ENCODE assay signal across 9 mouse cellular contexts in the genomic region with DNA sequence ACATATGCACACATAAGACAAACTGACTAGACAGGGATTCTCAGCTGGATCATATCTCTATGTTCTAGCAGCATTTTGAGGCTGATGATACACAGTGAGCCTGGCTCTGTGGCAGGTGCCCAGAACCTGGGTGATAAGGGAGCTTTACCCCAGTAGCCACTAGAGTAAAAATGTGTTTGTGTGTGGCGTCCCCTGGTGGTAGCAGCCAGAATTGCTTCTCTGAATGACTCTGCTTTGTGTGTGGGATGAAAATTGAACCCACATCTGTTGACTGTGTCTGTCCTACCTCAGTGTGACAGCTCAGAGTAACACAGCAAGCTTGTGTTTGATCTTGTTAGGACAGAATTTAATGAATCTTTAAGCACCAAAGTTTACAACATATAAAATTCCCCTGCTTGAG. TPM values are rescaled to one million over a fixed set of nuclear protein-coding genes. Genes with fewer than 3 reads are reported as not detected.
A peak's percentile ranks its signal among the peaks of the same experiment; 100 is the strongest.
DNase-seq lines count a peak whose midpoint lies in the region.
"Not testable (repeated sequence)": the region's sequence is repeated elsewhere in the genome, so short reads cannot be mapped to it uniquely, and the experiment has no call there.
"Had no signal": no experiment of that assay in that cellular context is flagged by ENCODE, and none has a peak within 500 bp of the region (broad histone marks: within the 10 kb centered on the region; RNA-seq: fewer than 3 reads in every experiment).

No protein-coding gene starts in this region.

- not testable (repeated sequence) for H3K36me3 ChIP-seq in midbrain, embryonic 10.5 days

- WGBS in midbrain, embryonic 10.5 days = 0% methylated on average over 1 of the region's 1 CpGs

- peaks cover 45% of the 10 kb centered on the region for H3K27me3 ChIP-seq in midbrain, embryonic 10.5 days (ENCODE audit: low read depth, poor library complexity, severe bottlenecking)

- H3K4me1 ChIP-seq in midbrain, embryonic 10.5 days = peaks cover 13% of the 10 kb centered on the region

- peak; percentile 58 to 63 for DNase-seq in adrenal gland, adult 18-20 months (ENCODE audit: low spot score in 2 of 2)
- DNase-seq in cerebellum, postnatal 36 days = peak; percentile 41 to 53
- DNase-seq in gastrocnemius, adult 8-10 months (ENCODE audit: low spot score in 2 of 2) = peak; percentile 25 to 36
- DNase-seq in kidney, adult 11 months = peak; percentile 51
- peak; percentile 50 to 69 for DNase-seq in left cerebral cortex, postnatal 14 days (ENCODE audit: low spot score in 2 of 2)
- peak; percentile 73 for DNase-seq in midbrain, embryonic 10.5 days (ENCODE audit: low spot score)
- peak; percentile 13 to 25 for DNase-seq in spleen, postnatal 36 days (ENCODE audit: low spot score in 2 of 2)

- intact Hi-C loops in left cerebral cortex, postnatal 14 days (cut with DNase I) = not testable (repeated sequence)

- not testable (repeated sequence) for H3K27ac ChIP-seq in midbrain, embryonic 10.5 days (replicated peaks)

- not testable (repeated sequence) for H3K9me3 ChIP-seq in midbrain, embryonic 10.5 days (replicated peaks)

- not testable (repeated sequence) for H3K4me3 ChIP-seq in midbrain, embryonic 10.5 days

RNA-seq across cellular contexts. Expression of gene Gja3, which starts 2.2 kb away (rescaled TPM):
- total RNA-seq in adrenal gland, adult 18-20 months (2021) = not detected
- total RNA-seq in gastrocnemius, adult 8-10 months (2022) = under 1 TPM in 1 of 4 experiments, not detected in 3; 0.11 TPM
- total RNA-seq in left cerebral cortex, postnatal 14 days (2021) = under 1 TPM; 0.15 to 0.44 TPM
- polyA plus RNA-seq in midbrain, embryonic 10.5 days (2016; fragmentation: Nextera tagmentation; extraction: Ambion mirVana) = 0.15 TPM in 1 of 2 replicates, not detected in the other

RNA-seq across cellular contexts. Expression of gene Gjb2, which starts 44.5 kb away (rescaled TPM):
- total RNA-seq in adrenal gland, adult 18-20 months (2021) = 1 to 10 TPM in 1 of 2 experiments, under 1 TPM in 1; 0.32 to 9.9 TPM
- total RNA-seq in gastrocnemius, adult 8-10 months (2022) = under 1 TPM in 3 of 4 experiments, not detected in 1; 0.16 to 0.46 (median 0.24) TPM
- 10 to 100 TPM; 10.2 to 11.8 TPM for total RNA-seq in left cerebral cortex, postnatal 14 days (2021)
- polyA plus RNA-seq in midbrain, embryonic 10.5 days (2016; fragmentation: Nextera tagmentation; extraction: Ambion mirVana) = 0.70 and 3.4 TPM in 2 replicates

RNA-seq across cellular contexts. Expression of gene Gm4491, which starts 55.6 kb away (rescaled TPM):
- not detected for total RNA-seq in adrenal gland, adult 18-20 months (2021)
- total RNA-seq in gastrocnemius, adult 8-10 months (2022) = not detected
- under 1 TPM; 0.22 to 0.57 TPM for total RNA-seq in left cerebral cortex, postnatal 14 days (2021)
- polyA plus RNA-seq in midbrain, embryonic 10.5 days (2016; fragmentation: Nextera tagmentation; extraction: Ambion mirVana) = not detected in 2 replicates
- polyA plus RNA-seq: gonadal fat pad, adult 2 months; midbrain, embryonic 12.5 days had no signal

Comparison
In these comparisons a context has a peak if more than half of its experiments do, and no peak if none do; other contexts are left out.
1. DNase-seq: peak in every context shown above with its lines; median percentile 73 in midbrain, embryonic 10.5 days; 60 in adrenal gland, adult 18-20 months; 60 in left cerebral cortex, postnatal 14 days; 51 in kidney, adult 11 months; 47 in cerebellum, postnatal 36 days; 30 in gastrocnemius, adult 8-10 months; 19 in spleen, postnatal 36 days.